Mouse (Mus musculus) thymus, adult 2 months (tissue): Measurements from ENCODE around the gene Ccndbp1.

Source experiments
- CTCF ChIP-seq: fragments of 200-500 bp; IDR thresholded peaks from 2 replicates; pipeline ENCODE4 v1.5.1; 2012; ENCODE audit warnings: mild to moderate bottlenecking, control low read depth, low read length, moderate library complexity, borderline replicate concordance; ENCODE audit not compliant: control insufficient read depth, poor library complexity, insufficient read depth; ENCODE audit errors: extremely low read depth
- POLR2A ChIP-seq: fragments of 200-500 bp; IDR thresholded peaks from 2 replicates; pipeline ENCODE4 v1.6.1; 2012; ENCODE audit warnings: mild to moderate bottlenecking, low read length, control low read depth, moderate library complexity; ENCODE audit not compliant: control insufficient read depth, poor library complexity, insufficient read depth; ENCODE audit errors: extremely low read depth

- TF ChIP-seq POLR2A (no peak), CTCF (no peak)
These were observed 28.6 kb downstream of the Ccndbp1 start, which contains the start of gene Epb42 for GRCm38 (mm10) chr2:121036733-121037341.
